Comparison of ENCODE assay signal across 8 mouse cellular contexts in genomic region chr2:30716580-30717565, GRCm38 (mm10).
DNase-seq lines count a peak whose midpoint lies in the region; ATAC-seq and TF ChIP-seq lines count a peak whose summit lies in the region.

No protein-coding gene starts in this region.

- 0 out of 2 replicates have a peak overlapping the region, but pooled peaks have one; percentile 1 for H3K27ac ChIP-seq in ES-E14 (ENCODE audit: insufficient read depth, low read depth, low read length, poor library complexity, severe bottlenecking)
- peak overlapping the region; percentile 100 for H3K27ac ChIP-seq in forebrain, embryonic 14.5 days (ENCODE audit: low read depth, low read length)
- peak overlapping the region; percentile 100 for H3K27ac ChIP-seq in hindbrain, embryonic 12.5 days
- peak overlapping the region; percentile 98 for H3K27ac ChIP-seq in limb, embryonic 15.5 days
- peak overlapping the region; percentile 95 for H3K27ac ChIP-seq in midbrain, postnatal 0 days (ENCODE audit: low read depth, low read length)

- H3K27me3 ChIP-seq in forebrain, embryonic 14.5 days (replicated peaks; ENCODE audit: control insufficient read depth, insufficient read depth, low read length), result no peaks in the 10 kb centered on the region
- no peaks in the 10 kb centered on the region for H3K27me3 ChIP-seq in hindbrain, embryonic 12.5 days
- H3K27me3 ChIP-seq in limb, embryonic 15.5 days, result no peaks in the 10 kb centered on the region
- no peaks in the 10 kb centered on the region for H3K27me3 ChIP-seq in midbrain, postnatal 0 days (ENCODE audit: insufficient read depth, low read length)

- H3K9me3 ChIP-seq in ES-E14 (ENCODE audit: control insufficient read depth, insufficient read depth, low read depth, low read length), result no peaks in the 10 kb centered on the region
- no peaks in the 10 kb centered on the region for H3K9me3 ChIP-seq in forebrain, embryonic 14.5 days (replicated peaks; ENCODE audit: control insufficient read depth, low read length)
- H3K9me3 ChIP-seq in hindbrain, embryonic 12.5 days (replicated peaks), result no peaks in the 10 kb centered on the region
- no peaks in the 10 kb centered on the region for H3K9me3 ChIP-seq in limb, embryonic 15.5 days
- H3K9me3 ChIP-seq in midbrain, postnatal 0 days (ENCODE audit: low read length), result no peaks in the 10 kb centered on the region

- TF ChIP-seq CTCF in brain, embryonic 14.5 days (IDR thresholded peaks at IDR 0.05; ENCODE audit: borderline replicate concordance, extremely low read depth, insufficient read depth, insufficient read length), result no peak
- TF ChIP-seq CTCF in midbrain, postnatal 0 days (IDR thresholded peaks at IDR 0.05), result peak; percentile 17

- H3K4me2 ChIP-seq in forebrain, embryonic 14.5 days (ENCODE audit: low read length), result peak overlapping the region; percentile 64; the same call in 1 of the 2 replicates
- H3K4me2 ChIP-seq in hindbrain, embryonic 12.5 days (replicated peaks), result peak overlapping the region; percentile 36
- peak overlapping the region; percentile 39 for H3K4me2 ChIP-seq in limb, embryonic 15.5 days
- H3K4me2 ChIP-seq in midbrain, postnatal 0 days (ENCODE audit: low read depth, low read length, poor library complexity, severe bottlenecking), result peak overlapping the region; percentile 2; the same call in 1 of the 2 replicates

- H3K9ac ChIP-seq in ES-E14 (ENCODE audit: insufficient read depth, low read depth, low read length, poor library complexity, severe bottlenecking), result peak overlapping the region; percentile 50; the same call in 1 of the 2 replicates
- H3K9ac ChIP-seq in forebrain, embryonic 14.5 days (ENCODE audit: low read length), result peak overlapping the region; percentile 50
- H3K9ac ChIP-seq in hindbrain, embryonic 12.5 days, result peak overlapping the region; percentile 48
- H3K9ac ChIP-seq in limb, embryonic 15.5 days, result 0 out of 2 replicates have a peak overlapping the region, but pooled peaks have one; percentile 11
- peak overlapping the region; percentile 36; the same call in 1 of the 2 replicates for H3K9ac ChIP-seq in midbrain, postnatal 0 days (replicated peaks; ENCODE audit: low read length, poor library complexity, severe bottlenecking)

- no peak for TF ChIP-seq POLR2A in brain, embryonic 14.5 days (IDR thresholded peaks at IDR 0.05; ENCODE audit: borderline replicate concordance, extremely low read depth, insufficient read depth, insufficient read length, poor library complexity, severe bottlenecking)

- no peaks in the 10 kb centered on the region for H3K36me3 ChIP-seq in ES-E14 (ENCODE audit: control insufficient read depth, insufficient read depth, low read length, poor library complexity, severe bottlenecking)
- H3K36me3 ChIP-seq in forebrain, embryonic 14.5 days (ENCODE audit: control insufficient read depth, insufficient read depth, low read length), result no peaks in the 10 kb centered on the region
- H3K36me3 ChIP-seq in hindbrain, embryonic 12.5 days, result no peaks in the 10 kb centered on the region
- no peaks in the 10 kb centered on the region for H3K36me3 ChIP-seq in limb, embryonic 15.5 days
- no peaks in the 10 kb centered on the region for H3K36me3 ChIP-seq in midbrain, postnatal 0 days (ENCODE audit: insufficient read depth, low read length)

- ATAC-seq in forebrain, embryonic 14.5 days, result no peak
- ATAC-seq in hindbrain, embryonic 12.5 days (ENCODE audit: low FRiP score), result no peak
- no peak for ATAC-seq in limb, embryonic 15.5 days (ENCODE audit: insufficient number of reproducible peaks, low FRiP score, low TSS enrichment, low read depth)
- ATAC-seq in midbrain, postnatal 0 days (ENCODE audit: low FRiP score), result no peak

- 5% methylated on average over 24 of the region's 24 CpGs for WGBS in forebrain, embryonic 14.5 days
- under 1% methylated on average over 24 of the region's 24 CpGs for WGBS in hindbrain, embryonic 12.5 days
- WGBS in limb, embryonic 15.5 days, result 4% methylated on average over 24 of the region's 24 CpGs
- WGBS in midbrain, postnatal 0 days, result 4% methylated on average over 24 of the region's 24 CpGs

- DNase-seq in ES-E14 (ENCODE audit: low read depth, low spot score), result no peak
- peak; percentile 63 for DNase-seq in brain, embryonic 14.5 days (ENCODE audit: low read depth)
- DNase-seq in forebrain, embryonic 14.5 days (ENCODE audit: low spot score), result peak; percentile 38
- peak; percentile 39 for DNase-seq in midbrain, postnatal 0 days (ENCODE audit: low spot score)
- no peak for DNase-seq in B cell, adult 2 months
- DNase-seq in spleen, postnatal 10 days (ENCODE audit: low spot score in 2 of 2), result no peak

- peaks cover 20 to 59% of the 10 kb centered on the region in 2 experiments for H3K4me1 ChIP-seq in ES-E14 (ENCODE audit: control insufficient read depth in 2 of 2, insufficient read depth in 2 of 2, low read length in 2 of 2, poor library complexity in 1 of 2)
- peaks cover 71% of the 10 kb centered on the region for H3K4me1 ChIP-seq in forebrain, embryonic 14.5 days (ENCODE audit: control insufficient read depth, insufficient read depth, low read length)
- H3K4me1 ChIP-seq in hindbrain, embryonic 12.5 days, result peaks cover 83% of the 10 kb centered on the region
- peaks cover 84% of the 10 kb centered on the region for H3K4me1 ChIP-seq in limb, embryonic 15.5 days
- H3K4me1 ChIP-seq in midbrain, postnatal 0 days (ENCODE audit: insufficient read depth, low read length), result peaks cover 46% of the 10 kb centered on the region

- H3K4me3 ChIP-seq in ES-E14 (ENCODE audit: insufficient read depth in 1 of 2, low read depth in 1 of 2, low read length in 2 of 2, poor library complexity in 1 of 2, severe bottlenecking in 1 of 2), result peak overlapping the region; percentile 22 to 62; a peak in 3 of 4 replicates
- H3K4me3 ChIP-seq in forebrain, embryonic 14.5 days (ENCODE audit: low read depth, low read length), result no peak overlapping the region
- no peak overlapping the region for H3K4me3 ChIP-seq in hindbrain, embryonic 12.5 days
- peak overlapping the region; percentile 17; the same call in 1 of the 2 replicates for H3K4me3 ChIP-seq in limb, embryonic 15.5 days
- no peak overlapping the region for H3K4me3 ChIP-seq in midbrain, postnatal 0 days (ENCODE audit: low read depth, low read length)

- in situ Hi-C loops in ES-E14 (cut with MboI; ENCODE audit: low sequenced_read_pairs in 2 of 2, unreplicated experiment in 2 of 2), result no loop called here

TF ChIP-seq in ES-E14, 5 proteins besides CTCF, POLR2A, EP300 and RAD21:
- no peak for TF ChIP-seq ZC3H11A (IDR thresholded peaks at IDR 0.05; ENCODE audit: borderline replicate concordance, low read depth, low read length)
- no peak for TF ChIP-seq MAFK (IDR thresholded peaks at IDR 0.05; ENCODE audit: insufficient read depth, low read depth, low read length)
- TF ChIP-seq CHD2 (IDR thresholded peaks at IDR 0.05; ENCODE audit: low read depth, low read length), result no peak
- no peak for TF ChIP-seq HCFC1 (IDR thresholded peaks at IDR 0.05; ENCODE audit: borderline replicate concordance, insufficient read depth, low read length)
- no peak for TF ChIP-seq ZNF384 (IDR thresholded peaks at IDR 0.05; ENCODE audit: low read depth, low read length)

Comparison
In these comparisons a context has a peak if more than half of its experiments do, and no peak if none do; other contexts are left out.
1. DNase-seq: peak in brain, embryonic 14.5 days (single experiment), forebrain, embryonic 14.5 days (single experiment) and midbrain, postnatal 0 days (single experiment); none in ES-E14 (single experiment), B cell, adult 2 months (0 of 2) and spleen, postnatal 10 days (0 of 2).
2. H3K27ac ChIP-seq: peak in every context shown above with its lines; median percentile 100 in forebrain, embryonic 14.5 days; 100 in hindbrain, embryonic 12.5 days; 98 in limb, embryonic 15.5 days; 95 in midbrain, postnatal 0 days; 1 in ES-E14.
3. H3K4me3 ChIP-seq: peak in ES-E14 (2 of 2) and limb, embryonic 15.5 days (single experiment); none in forebrain, embryonic 14.5 days (single experiment), hindbrain, embryonic 12.5 days (single experiment) and midbrain, postnatal 0 days (single experiment).
4. H3K4me2 ChIP-seq: peak in every context shown above with its lines; median percentile 64 in forebrain, embryonic 14.5 days; 39 in limb, embryonic 15.5 days; 36 in hindbrain, embryonic 12.5 days; 2 in midbrain, postnatal 0 days.
5. Peak in every context shown above with its lines, with median percentiles within 50 percentile points of each other: H3K9ac ChIP-seq.